Mouse (Mus musculus) B cell, adult 2 months (primary cell): Measurements from ENCODE around the gene C2cd3.

Experiments
- DNase-seq, 2 experiments: peaks; one replicate each; pipeline ENCODE4 v3.0.0; 2022

The C2cd3 gene

GRCm38 (mm10) chr7:100371495-100372451, at the start of gene C2cd3, which contains the start of gene Ppme1:
TSS of gene C2cd3 (plus strand) at chr7:100372233.
TSS of gene Ppme1 (minus strand) at chr7:100372307.
- peak; percentile 99 for DNase-seq

GRCm38 (mm10) chr7:100323721-100324120, 48.3 kb upstream of the C2cd3 start:
- no peak for DNase-seq

- DNase-seq: peak; percentile 46 to 51
Measured at GRCm38 (mm10) chr7:100325482-100325881, 46.6 kb upstream of the C2cd3 start.

- no peak for DNase-seq
Measured at GRCm38 (mm10) chr7:100327514-100327913, 44.5 kb upstream of the C2cd3 start.

- no peak for DNase-seq
Measured at GRCm38 (mm10) chr7:100328636-100329035, 43.4 kb upstream of the C2cd3 start.

- no peak for DNase-seq
Measured at GRCm38 (mm10) chr7:100331269-100331668, 40.8 kb upstream of the C2cd3 start.

- DNase-seq: no peak
Measured at GRCm38 (mm10) chr7:100335921-100336320, 36.1 kb upstream of the C2cd3 start.

- no peak for DNase-seq
Measured at GRCm38 (mm10) chr7:100354984-100355383, 17.0 kb upstream of the C2cd3 start.

- DNase-seq: no peak
Measured at GRCm38 (mm10) chr7:100356324-100356723, 15.7 kb upstream of the C2cd3 start.

GRCm38 (mm10) chr7:100356768-100357167, 15.3 kb upstream of the C2cd3 start:
- no peak for DNase-seq

GRCm38 (mm10) chr7:100357856-100358255, 14.2 kb upstream of the C2cd3 start:
- no peak for DNase-seq

GRCm38 (mm10) chr7:100363162-100363561, 8.9 kb upstream of the C2cd3 start:
- DNase-seq: no peak

- no peak for DNase-seq
Measured at GRCm38 (mm10) chr7:100364888-100365287, 7.1 kb upstream of the C2cd3 start.

GRCm38 (mm10) chr7:100372452-100372980, 483 bp downstream of the C2cd3 start:
- peak in 1 of 2 experiments; percentile 7 for DNase-seq

- DNase-seq: no peak
Measured at GRCm38 (mm10) chr7:100378257-100378656, 6.2 kb downstream of the C2cd3 start.

- no peak for DNase-seq
Measured at GRCm38 (mm10) chr7:100381161-100381560, 9.1 kb downstream of the C2cd3 start.

- no peak for DNase-seq
Measured at GRCm38 (mm10) chr7:100383207-100383606, 11.2 kb downstream of the C2cd3 start.

GRCm38 (mm10) chr7:100388174-100388573, 16.1 kb downstream of the C2cd3 start:
- no peak for DNase-seq

GRCm38 (mm10) chr7:100390166-100390565, 18.1 kb downstream of the C2cd3 start:
- DNase-seq: no peak

- no peak for DNase-seq
Measured at GRCm38 (mm10) chr7:100392265-100392664, 20.2 kb downstream of the C2cd3 start.

- no peak for DNase-seq
Measured at GRCm38 (mm10) chr7:100399231-100399913, 27.3 kb downstream of the C2cd3 start.

GRCm38 (mm10) chr7:100400899-100401539, 29.0 kb downstream of the C2cd3 start:
- DNase-seq: no peak

- DNase-seq: no peak
Measured at GRCm38 (mm10) chr7:100402715-100403114, 30.7 kb downstream of the C2cd3 start.
